Mouse (Mus musculus): ENCODE results near the gene Extl1.

Extl1 gene

GRCm38 (mm10) chr4:134388397-134388796, 4.7 kb upstream of the Extl1 start:
- peak; percentile 86 for DNase-seq

- peak; percentile 57 for DNase-seq
Measured at GRCm38 (mm10) chr4:134387268-134387667, 3.6 kb upstream of the Extl1 start.

- no peak for DNase-seq
Measured at GRCm38 (mm10) chr4:134379510-134379909, 4.1 kb downstream of the Extl1 start.

GRCm38 (mm10) chr4:134378089-134378615, 5.5 kb downstream of the Extl1 start:
- DNase-seq = no peak

GRCm38 (mm10) chr4:134374306-134374705, 9.3 kb downstream of the Extl1 start:
- DNase-seq = no peak

GRCm38 (mm10) chr4:134373295-134373694, 10.4 kb downstream of the Extl1 start:
- no peak for DNase-seq

- DNase-seq = peak; percentile 85
Measured at GRCm38 (mm10) chr4:134372294-134372747, 11.3 kb downstream of the Extl1 start.

GRCm38 (mm10) chr4:134371316-134371855, 12.3 kb downstream of the Extl1 start:
- no peak for DNase-seq

GRCm38 (mm10) chr4:134370649-134371221, 12.9 kb downstream of the Extl1 start:
- DNase-seq = peak; percentile 49

GRCm38 (mm10) chr4:134365280-134365679, 18.4 kb downstream of the Extl1 start:
- DNase-seq = no peak

GRCm38 (mm10) chr4:134362586-134362985, 21.1 kb downstream of the Extl1 start:
- DNase-seq = peak; percentile 87

- DNase-seq = no peak
Measured at GRCm38 (mm10) chr4:134362124-134362523, 21.5 kb downstream of the Extl1 start.

GRCm38 (mm10) chr4:134361215-134361614, 22.4 kb downstream of the Extl1 start:
- DNase-seq = no peak

- DNase-seq = no peak
Measured at GRCm38 (mm10) chr4:134359649-134360048, 24.0 kb downstream of the Extl1 start.

GRCm38 (mm10) chr4:134357461-134357771, 26.2 kb downstream of the Extl1 start:
- DNase-seq = no peak

GRCm38 (mm10) chr4:134356591-134357460, 26.8 kb downstream of the Extl1 start:
- DNase-seq = peak; percentile 87

- DNase-seq = no peak
Measured at GRCm38 (mm10) chr4:134355841-134356452, 27.7 kb downstream of the Extl1 start.

GRCm38 (mm10) chr4:134353527-134354409, 29.9 kb downstream of the Extl1 start:
- DNase-seq = no peak

- DNase-seq = no peak
Measured at GRCm38 (mm10) chr4:134352929-134353328, 30.7 kb downstream of the Extl1 start.

GRCm38 (mm10) chr4:134352261-134352707, 31.4 kb downstream of the Extl1 start:
- DNase-seq = no peak

GRCm38 (mm10) chr4:134351329-134352260, 32.1 kb downstream of the Extl1 start:
- no peak for DNase-seq

All from thymus, postnatal 4 days (tissue).